Mouse (Mus musculus): ENCODE data around the gene Syt1. TPM values are rescaled to one million over a fixed set of nuclear protein-coding genes. Genes with fewer than 3 reads are reported as not detected.

The Syt1 gene
- total RNA-seq, 2 experiments from 2014 or later = 932 TPM

- peak in 1 of 2 experiments; percentile 45 for DNase-seq (ENCODE audit: extremely low spot score in 1 of 2, low spot score in 2 of 2)
- intact Hi-C loops (cut with DNase I) = no loop called here
Measured at GRCm38 (mm10) chr10:108601672-108602412, 408.9 kb downstream of the Syt1 start.

GRCm38 (mm10) chr10:108600693-108601092, 410.1 kb downstream of the Syt1 start:
- DNase-seq (ENCODE audit: extremely low spot score in 1 of 2, low spot score in 2 of 2) = peak in 1 of 2 experiments; percentile 45
- intact Hi-C loops (cut with DNase I) = no loop called here

GRCm38 (mm10) chr10:108597385-108597784, 413.4 kb downstream of the Syt1 start:
- no peak for DNase-seq (ENCODE audit: extremely low spot score in 1 of 2, low spot score in 2 of 2)
- intact Hi-C loops (cut with DNase I) = no loop called here

GRCm38 (mm10) chr10:108596162-108596927, 414.4 kb downstream of the Syt1 start:
- intact Hi-C loops (cut with DNase I) = no loop called here

GRCm38 (mm10) chr10:108589355-108589754, 421.4 kb downstream of the Syt1 start:
- DNase-seq (ENCODE audit: extremely low spot score in 1 of 2, low spot score in 2 of 2) = no peak

More at GRCm38 (mm10) chr10:108596162-108596927, 414.4 kb downstream of the Syt1 start:
- DNase-seq (ENCODE audit: extremely low spot score in 1 of 2, low spot score in 2 of 2) = no peak

GRCm38 (mm10) chr10:108588924-108589323, 421.9 kb downstream of the Syt1 start:
- intact Hi-C loops (cut with DNase I) = no loop called here
- no peak for DNase-seq (ENCODE audit: extremely low spot score in 1 of 2, low spot score in 2 of 2)

More at GRCm38 (mm10) chr10:108589355-108589754, 421.4 kb downstream of the Syt1 start:
- intact Hi-C loops (cut with DNase I) = no loop called here

GRCm38 (mm10) chr10:108583694-108584093, 427.1 kb downstream of the Syt1 start:
- intact Hi-C loops (cut with DNase I) = no loop called here
- DNase-seq (ENCODE audit: extremely low spot score in 1 of 2, low spot score in 2 of 2) = no peak

- DNase-seq (ENCODE audit: extremely low spot score in 1 of 2, low spot score in 2 of 2) = no peak
- intact Hi-C loops (cut with DNase I) = no loop called here
Measured at GRCm38 (mm10) chr10:108582397-108582730, 428.4 kb downstream of the Syt1 start.

- intact Hi-C loops (cut with DNase I) = no loop called here
- DNase-seq (ENCODE audit: extremely low spot score in 1 of 2, low spot score in 2 of 2) = no peak
Measured at GRCm38 (mm10) chr10:108581555-108582396, 429.0 kb downstream of the Syt1 start.

GRCm38 (mm10) chr10:108580786-108581420, 429.9 kb downstream of the Syt1 start:
- intact Hi-C loops (cut with DNase I) = no loop called here

GRCm38 (mm10) chr10:108579396-108579795, 431.4 kb downstream of the Syt1 start:
- DNase-seq (ENCODE audit: extremely low spot score in 1 of 2, low spot score in 2 of 2) = no peak
- intact Hi-C loops (cut with DNase I) = no loop called here

More at GRCm38 (mm10) chr10:108580786-108581420, 429.9 kb downstream of the Syt1 start:
- DNase-seq (ENCODE audit: extremely low spot score in 1 of 2, low spot score in 2 of 2) = no peak

- DNase-seq (ENCODE audit: extremely low spot score in 1 of 2, low spot score in 2 of 2) = no peak
- intact Hi-C loops (cut with DNase I) = no loop called here
Measured at GRCm38 (mm10) chr10:108577611-108578010, 433.2 kb downstream of the Syt1 start.

- DNase-seq (ENCODE audit: extremely low spot score in 1 of 2, low spot score in 2 of 2) = no peak
- intact Hi-C loops (cut with DNase I) = no loop called here
Measured at GRCm38 (mm10) chr10:108572764-108573163, 438.0 kb downstream of the Syt1 start.

- intact Hi-C loops (cut with DNase I) = no loop called here
- DNase-seq (ENCODE audit: extremely low spot score in 1 of 2, low spot score in 2 of 2) = no peak
Measured at GRCm38 (mm10) chr10:108571104-108571503, 439.7 kb downstream of the Syt1 start.

GRCm38 (mm10) chr10:108569568-108570139, 441.1 kb downstream of the Syt1 start:
- DNase-seq (ENCODE audit: extremely low spot score in 1 of 2, low spot score in 2 of 2) = no peak
- intact Hi-C loops (cut with DNase I) = no loop called here

- intact Hi-C loops (cut with DNase I) = no loop called here
- DNase-seq (ENCODE audit: extremely low spot score in 1 of 2, low spot score in 2 of 2) = no peak
Measured at GRCm38 (mm10) chr10:108568925-108569324, 441.9 kb downstream of the Syt1 start.

- DNase-seq (ENCODE audit: extremely low spot score in 1 of 2, low spot score in 2 of 2) = peak in 1 of 2 experiments; percentile 43
- intact Hi-C loops (cut with DNase I) = no loop called here
Measured at GRCm38 (mm10) chr10:108568136-108568535, 442.6 kb downstream of the Syt1 start.

- no peak for DNase-seq (ENCODE audit: extremely low spot score in 1 of 2, low spot score in 2 of 2)
Measured at GRCm38 (mm10) chr10:108567456-108567855, 443.3 kb downstream of the Syt1 start.

GRCm38 (mm10) chr10:108559607-108559908, 451.2 kb downstream of the Syt1 start:
- intact Hi-C loops (cut with DNase I) = no loop called here
- no peak for DNase-seq (ENCODE audit: extremely low spot score in 1 of 2, low spot score in 2 of 2)

More at GRCm38 (mm10) chr10:108567456-108567855, 443.3 kb downstream of the Syt1 start:
- intact Hi-C loops (cut with DNase I) = no loop called here

All from left cerebral cortex, postnatal 10 days (tissue).